Mouse (Mus musculus): ENCODE data around the gene Snap91. TPM values are rescaled to one million over a fixed set of nuclear protein-coding genes. Genes with fewer than 3 reads are reported as not detected.
A peak's percentile ranks its signal among the peaks of the same experiment; 100 is the strongest.

Snap91 gene
- polyA plus RNA-seq, 1 experiment from 2014 or later: 21.3 TPM

DNA sequence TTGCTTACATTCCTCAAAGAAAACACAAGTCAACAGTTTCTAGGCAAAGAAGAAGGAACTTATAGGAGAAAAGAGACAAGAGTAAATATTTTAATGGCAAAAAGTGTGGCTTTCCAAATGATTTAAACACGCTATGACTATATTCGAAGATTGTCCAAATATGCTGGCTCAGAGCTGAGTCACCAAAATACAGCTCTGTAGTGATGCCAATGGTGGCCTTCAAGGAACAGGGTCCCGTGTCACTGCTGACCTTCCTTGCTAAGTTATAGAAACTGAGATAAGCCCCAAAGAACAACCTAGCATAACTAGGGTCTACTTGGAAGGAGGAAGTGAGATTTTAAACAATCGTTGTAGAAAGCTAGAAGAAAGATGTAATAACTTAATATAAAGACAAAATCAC lies 6.8 kb downstream of the Snap91 start:
- ATAC-seq (ENCODE audit: insufficient read depth, low FRiP score, low TSS enrichment) (no peak), DNase-seq (ENCODE audit: low spot score) (no peak)
- Histone ChIP-seq H3K4me1 (ENCODE audit: control insufficient read depth, insufficient read depth, low read length) (no peaks in the 10 kb centered on the region), H3K9ac (ENCODE audit: low read length) (no peak overlapping the region), H3K27me3 (ENCODE audit: control insufficient read depth, insufficient read depth, low read length) (no peaks in the 10 kb centered on the region; the same call in 1 of the 2 replicates), H3K27ac (ENCODE audit: low read depth, low read length) (no peak overlapping the region), H3K4me2 (ENCODE audit: low read depth) (no peak overlapping the region), H3K9me3 (ENCODE audit: control insufficient read depth, low read length) (no peaks in the 10 kb centered on the region), H3K36me3 (ENCODE audit: control insufficient read depth, insufficient read depth, low read length) (no peaks in the 10 kb centered on the region), H3K4me3 (ENCODE audit: low read depth, low read length) (no peak overlapping the region)
- 87% methylated on average over 4 of the region's 4 CpGs for WGBS

DNA sequence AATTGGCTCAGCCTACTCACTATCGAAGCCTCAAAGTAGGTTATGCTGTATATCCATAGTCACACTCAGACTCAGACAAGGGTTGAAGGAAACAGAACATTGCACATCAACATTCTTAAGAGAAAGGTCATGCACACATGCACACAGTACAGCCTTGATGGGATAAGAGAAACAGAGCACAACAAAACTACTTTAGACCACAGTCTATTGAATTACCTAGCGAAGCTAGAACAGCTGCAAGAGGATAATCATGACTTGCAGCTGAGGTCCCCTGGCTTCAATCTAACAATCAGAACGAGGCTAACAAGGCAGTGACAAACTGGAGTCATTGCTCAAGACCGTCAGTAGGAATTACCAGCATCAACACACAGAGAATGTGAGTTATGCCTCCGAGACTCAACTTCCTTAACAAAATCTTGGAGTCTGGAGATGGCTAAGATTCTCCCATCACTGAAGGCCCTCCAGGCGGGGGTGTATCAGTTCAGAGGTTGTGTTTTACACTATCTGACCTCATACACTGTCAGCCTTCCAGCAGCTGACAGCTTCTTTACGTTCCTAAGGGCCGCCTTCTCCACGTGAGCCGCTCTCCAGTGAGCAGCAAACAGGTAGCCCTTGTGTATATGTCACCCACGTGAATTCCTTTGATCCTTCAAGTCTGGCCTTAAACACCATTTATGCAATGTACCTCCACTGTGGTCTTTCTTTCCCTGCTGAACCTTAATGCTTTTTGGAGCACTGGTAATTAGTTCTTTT lies 10.7 kb downstream of the Snap91 start:
- ATAC-seq (ENCODE audit: insufficient read depth, low FRiP score, low TSS enrichment) (no peak), DNase-seq (ENCODE audit: low spot score) (no peak)
- Histone ChIP-seq H3K27ac (ENCODE audit: low read depth, low read length) (no peak overlapping the region), H3K4me3 (ENCODE audit: low read depth, low read length) (no peak overlapping the region), H3K27me3 (ENCODE audit: control insufficient read depth, insufficient read depth, low read length) (no peaks in the 10 kb centered on the region), H3K9ac (ENCODE audit: low read length) (no peak overlapping the region), H3K9me3 (ENCODE audit: control insufficient read depth, low read length) (no peaks in the 10 kb centered on the region), H3K4me1 (ENCODE audit: control insufficient read depth, insufficient read depth, low read length) (no peaks in the 10 kb centered on the region), H3K4me2 (ENCODE audit: low read depth) (no peak overlapping the region), H3K36me3 (ENCODE audit: control insufficient read depth, insufficient read depth, low read length) (no peaks in the 10 kb centered on the region)
- 68% methylated on average over 11 of the region's 11 CpGs for WGBS

DNA sequence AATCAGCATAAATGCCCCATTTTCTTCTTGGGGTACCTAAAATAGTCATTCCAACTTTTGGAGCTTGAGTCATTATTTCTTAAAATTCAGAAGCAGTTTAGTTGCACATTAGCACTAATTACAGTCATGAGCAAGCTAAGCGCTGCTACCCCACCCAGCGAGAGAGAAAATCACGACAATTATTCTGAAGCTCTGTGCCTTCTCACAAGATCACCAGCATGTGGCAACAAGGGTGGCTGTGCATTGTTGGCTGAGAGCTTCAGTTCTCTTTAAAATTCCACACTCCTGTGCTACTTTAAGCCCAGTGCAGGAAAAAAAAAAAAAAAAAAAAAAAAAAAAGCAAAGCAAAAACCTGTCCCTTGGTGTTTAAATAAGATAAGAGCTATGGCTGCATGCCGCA lies 22.4 kb downstream of the Snap91 start:
- DNase-seq (ENCODE audit: low spot score): no peak

DNA sequence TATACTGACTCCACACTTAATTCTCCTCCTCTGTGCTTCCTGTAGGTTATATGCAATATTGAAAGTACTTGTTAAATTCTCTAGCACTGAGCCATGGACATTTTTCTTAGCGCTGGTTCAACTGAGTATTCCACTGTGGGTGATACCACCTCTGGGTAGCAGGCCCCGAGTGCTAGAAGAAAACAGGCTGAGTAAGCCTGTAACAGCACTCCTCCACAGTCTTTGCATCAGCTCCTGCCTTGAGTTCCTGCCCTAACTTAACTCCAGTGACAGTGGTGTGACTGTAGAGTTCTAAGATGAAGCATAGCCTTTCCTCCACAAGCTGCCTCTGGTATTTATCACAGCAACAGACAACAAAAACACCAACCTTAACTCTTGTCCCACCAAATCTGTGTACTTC lies 22.8 kb downstream of the Snap91 start:
- Histone ChIP-seq H3K27ac (ENCODE audit: low read depth, low read length) (no peak overlapping the region), H3K27me3 (ENCODE audit: control insufficient read depth, insufficient read depth, low read length) (no peaks in the 10 kb centered on the region), H3K36me3 (ENCODE audit: control insufficient read depth, insufficient read depth, low read length) (no peaks in the 10 kb centered on the region), H3K9ac (ENCODE audit: low read length) (no peak overlapping the region), H3K4me1 (ENCODE audit: control insufficient read depth, insufficient read depth, low read length) (no peaks in the 10 kb centered on the region), H3K4me2 (ENCODE audit: low read depth) (no peak overlapping the region), H3K9me3 (ENCODE audit: control insufficient read depth, low read length) (no peaks in the 10 kb centered on the region), H3K4me3 (ENCODE audit: low read depth, low read length) (no peak overlapping the region)
- ATAC-seq (ENCODE audit: insufficient read depth, low FRiP score, low TSS enrichment): no peak
- DNase-seq (ENCODE audit: low spot score): no peak
- WGBS: 94% methylated on average over 2 of the region's 2 CpGs

More for the DNA sequence above, 22.4 kb downstream of the Snap91 start:
- Histone ChIP-seq H3K9ac (ENCODE audit: low read length) (no peak overlapping the region), H3K4me1 (ENCODE audit: control insufficient read depth, insufficient read depth, low read length) (no peaks in the 10 kb centered on the region), H3K9me3 (ENCODE audit: control insufficient read depth, low read length) (no peaks in the 10 kb centered on the region), H3K27me3 (ENCODE audit: control insufficient read depth, insufficient read depth, low read length) (no peaks in the 10 kb centered on the region), H3K27ac (ENCODE audit: low read depth, low read length) (no peak overlapping the region), H3K36me3 (ENCODE audit: control insufficient read depth, insufficient read depth, low read length) (no peaks in the 10 kb centered on the region), H3K4me3 (ENCODE audit: low read depth, low read length) (no peak overlapping the region), H3K4me2 (ENCODE audit: low read depth) (no peak overlapping the region)
- ATAC-seq (ENCODE audit: insufficient read depth, low FRiP score, low TSS enrichment): no peak
- WGBS: 98% methylated on average over 4 of the region's 4 CpGs

GRCm38 (mm10) chr9:86852861-86853260 lies 27.6 kb downstream of the Snap91 start:
- WGBS: 87% methylated on average over 3 of the region's 3 CpGs
- Histone ChIP-seq H3K9me3 (ENCODE audit: control insufficient read depth, low read length) (no peaks in the 10 kb centered on the region), H3K4me2 (ENCODE audit: low read depth) (no peak overlapping the region), H3K27ac (ENCODE audit: low read depth, low read length) (no peak overlapping the region), H3K4me1 (ENCODE audit: control insufficient read depth, insufficient read depth, low read length) (no peaks in the 10 kb centered on the region), H3K4me3 (ENCODE audit: low read depth, low read length) (no peak overlapping the region), H3K9ac (ENCODE audit: low read length) (no peak overlapping the region), H3K27me3 (ENCODE audit: control insufficient read depth, insufficient read depth, low read length) (no peaks in the 10 kb centered on the region), H3K36me3 (ENCODE audit: control insufficient read depth, insufficient read depth, low read length) (no peaks in the 10 kb centered on the region)
- ATAC-seq (ENCODE audit: insufficient read depth, low FRiP score, low TSS enrichment) (no peak), DNase-seq (ENCODE audit: low spot score) (no peak)

DNA sequence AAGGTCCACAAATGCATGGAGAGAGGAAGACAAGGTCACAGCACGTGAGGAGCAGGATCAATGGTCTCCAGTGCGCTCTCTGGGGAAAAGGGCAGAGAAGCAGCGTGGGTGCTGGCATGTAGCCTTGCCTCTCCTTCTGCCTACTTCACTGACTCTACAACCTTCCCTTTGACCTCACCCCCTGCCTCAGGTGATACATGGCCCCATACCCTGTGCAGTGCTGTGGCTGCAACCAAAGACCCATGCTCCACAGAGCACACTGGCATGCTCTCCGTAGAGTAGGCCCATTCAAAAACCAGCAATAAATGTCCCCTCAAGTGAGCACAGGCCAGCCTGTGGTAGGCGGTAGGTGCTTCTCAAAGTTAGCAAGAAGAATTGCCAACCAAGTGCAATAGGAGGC lies 28.8 kb downstream of the Snap91 start:
- 93% methylated on average over 5 of the region's 5 CpGs for WGBS
- no peak for ATAC-seq (ENCODE audit: insufficient read depth, low FRiP score, low TSS enrichment)
- H3K4me2 ChIP-seq (ENCODE audit: low read depth): no peak overlapping the region

GRCm38 (mm10) chr9:86850452-86851207 lies 29.8 kb downstream of the Snap91 start:
- H3K4me3 ChIP-seq (ENCODE audit: low read depth, low read length): no peak overlapping the region
- no peak for DNase-seq (ENCODE audit: low spot score)

More for the DNA sequence above, 28.8 kb downstream of the Snap91 start:
- Histone ChIP-seq H3K36me3 (ENCODE audit: control insufficient read depth, insufficient read depth, low read length) (no peaks in the 10 kb centered on the region), H3K9ac (ENCODE audit: low read length) (no peak overlapping the region), H3K9me3 (ENCODE audit: control insufficient read depth, low read length) (no peaks in the 10 kb centered on the region), H3K27me3 (ENCODE audit: control insufficient read depth, insufficient read depth, low read length) (no peaks in the 10 kb centered on the region), H3K4me1 (ENCODE audit: control insufficient read depth, insufficient read depth, low read length) (no peaks in the 10 kb centered on the region), H3K27ac (ENCODE audit: low read depth, low read length) (no peak overlapping the region), H3K4me3 (ENCODE audit: low read depth, low read length) (no peak overlapping the region)
- no peak for DNase-seq (ENCODE audit: low spot score)

GRCm38 (mm10) chr9:86843747-86844353 lies 36.6 kb downstream of the Snap91 start:
- H3K4me2 ChIP-seq (ENCODE audit: low read depth): no peak overlapping the region
- no peaks in the 10 kb centered on the region for H3K4me1 ChIP-seq (ENCODE audit: control insufficient read depth, insufficient read depth, low read length)
- H3K27me3 ChIP-seq (ENCODE audit: control insufficient read depth, insufficient read depth, low read length): no peaks in the 10 kb centered on the region
- H3K27ac ChIP-seq (ENCODE audit: low read depth, low read length): no peak overlapping the region
- no peak overlapping the region for H3K4me3 ChIP-seq (ENCODE audit: low read depth, low read length)
- DNase-seq (ENCODE audit: low spot score) (no peak), ATAC-seq (ENCODE audit: insufficient read depth, low FRiP score, low TSS enrichment) (0 out of 2 replicates have a peak, but pooled peaks have one; percentile 16)
- H3K9me3 ChIP-seq (ENCODE audit: control insufficient read depth, low read length): no peaks in the 10 kb centered on the region
- H3K36me3 ChIP-seq (ENCODE audit: control insufficient read depth, insufficient read depth, low read length): no peaks in the 10 kb centered on the region
- WGBS: 88% methylated on average over 5 of the region's 5 CpGs
- H3K9ac ChIP-seq (ENCODE audit: low read length): no peak overlapping the region

More at GRCm38 (mm10) chr9:86850452-86851207, 29.8 kb downstream of the Snap91 start:
- no peak overlapping the region for H3K4me2 ChIP-seq (ENCODE audit: low read depth)
- H3K9ac ChIP-seq (ENCODE audit: low read length): no peak overlapping the region
- no peak overlapping the region for H3K27ac ChIP-seq (ENCODE audit: low read depth, low read length)
- 86% methylated on average over 3 of the region's 3 CpGs for WGBS
- H3K36me3 ChIP-seq (ENCODE audit: control insufficient read depth, insufficient read depth, low read length): no peaks in the 10 kb centered on the region
- no peaks in the 10 kb centered on the region for H3K9me3 ChIP-seq (ENCODE audit: control insufficient read depth, low read length)
- no peaks in the 10 kb centered on the region for H3K4me1 ChIP-seq (ENCODE audit: control insufficient read depth, insufficient read depth, low read length)
- H3K27me3 ChIP-seq (ENCODE audit: control insufficient read depth, insufficient read depth, low read length): no peaks in the 10 kb centered on the region
- no peak for ATAC-seq (ENCODE audit: insufficient read depth, low FRiP score, low TSS enrichment)

Data from neural tube, embryonic 11.5 days (tissue).